Mouse (Mus musculus): ENCODE measurements around the gene Cyp2d34.

Gene Cyp2d34

DNA sequence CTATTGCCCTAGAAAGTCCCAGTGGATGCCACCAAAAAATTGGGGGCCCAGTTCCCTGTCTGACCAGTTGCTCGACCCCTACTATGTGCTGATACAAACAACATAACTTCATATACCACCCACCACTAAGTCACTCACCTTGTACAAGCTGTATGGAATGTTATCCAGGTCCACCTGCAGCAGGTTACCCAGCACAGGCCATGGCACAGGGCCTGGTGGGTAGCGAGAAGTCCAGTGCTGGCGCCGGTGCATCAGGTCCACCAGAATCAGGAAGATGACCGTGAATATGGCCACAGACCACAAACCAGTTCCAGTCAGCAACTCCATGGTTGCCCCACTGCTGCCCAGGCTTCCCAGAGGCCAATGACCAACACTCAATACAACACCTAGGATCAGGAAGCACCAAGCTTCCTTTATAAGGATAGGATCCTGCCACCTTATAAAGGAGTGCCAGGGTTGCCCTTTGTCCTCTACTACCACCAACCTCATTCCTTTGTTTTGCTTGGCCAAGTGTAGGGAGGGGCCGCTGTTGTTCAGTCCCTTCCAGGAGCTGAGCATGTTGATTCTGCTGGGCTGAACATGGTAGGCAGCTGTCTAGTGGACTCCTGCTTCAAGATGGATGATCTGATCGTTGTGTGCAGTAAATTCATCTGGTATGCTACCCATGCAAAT, at the start of gene Cyp2d34:
Gene Cyp2d34 (minus strand): TSS at position 416 of the 672 bp plus-strand sequence.
- no peak for DNase-seq

DNA sequence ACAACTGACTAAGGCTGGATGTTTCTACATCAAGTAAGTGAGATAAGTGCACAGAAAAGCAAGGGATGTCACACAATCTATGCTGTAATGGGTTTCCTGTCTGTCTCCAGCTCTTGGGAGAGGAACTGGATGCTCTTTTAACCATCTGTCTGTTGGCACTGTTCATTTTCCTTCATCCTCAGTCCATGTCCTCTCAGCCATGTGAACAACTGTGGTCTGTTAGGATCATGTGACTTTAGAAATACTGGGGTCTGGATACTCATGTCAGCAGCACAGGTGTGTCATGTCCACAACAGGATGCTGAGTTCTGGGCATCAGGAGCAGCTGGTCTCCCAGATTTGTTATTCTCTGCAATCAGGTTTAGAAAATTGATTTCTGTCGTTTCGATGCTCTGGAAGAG, 35.6 kb upstream of the Cyp2d34 start:
- DNase-seq = no peak

DNA sequence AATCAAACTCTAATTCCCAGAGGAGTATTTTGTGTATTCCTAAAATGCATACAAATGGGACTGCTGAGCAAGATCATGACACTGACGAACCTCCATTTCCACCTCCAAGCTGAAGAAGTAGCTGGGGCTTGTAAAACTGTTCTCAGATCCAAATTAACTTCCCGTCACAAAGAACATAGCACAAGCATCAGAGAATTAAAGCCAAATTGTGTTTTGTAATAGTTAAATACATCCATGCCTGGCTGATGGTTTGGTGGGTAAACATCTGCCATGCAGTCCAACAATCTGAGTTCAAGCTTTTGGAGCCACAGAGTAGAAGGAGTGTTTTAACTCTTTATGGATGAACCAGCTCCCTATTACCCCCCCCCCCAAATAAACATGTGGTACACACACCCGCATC, 23.6 kb upstream of the Cyp2d34 start:
- no peak for DNase-seq

GRCm38 (mm10) chr15:82643771-82644170, 23.0 kb upstream of the Cyp2d34 start:
- no peak for DNase-seq

- no peak for DNase-seq
Measured at GRCm38 (mm10) chr15:82642771-82643170, 22.0 kb upstream of the Cyp2d34 start.

GRCm38 (mm10) chr15:82641921-82642320, 21.2 kb upstream of the Cyp2d34 start:
- DNase-seq = no peak

- DNase-seq = no peak
Measured at GRCm38 (mm10) chr15:82641390-82641789, 20.6 kb upstream of the Cyp2d34 start.

DNA sequence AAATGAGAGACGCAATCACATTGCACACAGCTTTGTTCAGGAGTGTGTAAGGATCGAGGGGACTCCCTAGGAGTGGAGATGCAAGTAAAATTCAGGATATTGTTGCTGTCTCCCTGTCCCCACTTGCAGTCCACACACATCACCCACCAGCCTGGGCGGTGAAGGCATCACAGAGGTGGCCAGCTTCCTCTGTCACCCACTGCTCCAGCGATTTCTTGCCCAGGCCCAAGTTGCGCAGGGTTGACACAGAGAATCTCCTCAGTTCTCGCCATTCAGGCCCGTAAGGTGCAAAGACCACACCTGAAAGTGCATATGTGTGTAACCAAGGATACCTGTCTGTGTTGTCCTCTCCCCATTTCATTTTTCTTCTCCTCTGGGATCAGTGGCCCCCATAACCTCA, 19.5 kb upstream of the Cyp2d34 start:
- DNase-seq = no peak

- DNase-seq = peak; percentile 10 to 31
Measured at GRCm38 (mm10) chr15:82637130-82638075, 16.7 kb upstream of the Cyp2d34 start.

GRCm38 (mm10) chr15:82634976-82635375, 14.2 kb upstream of the Cyp2d34 start:
- peak; percentile 4 to 26 for DNase-seq

- DNase-seq = no peak
Measured at GRCm38 (mm10) chr15:82621993-82622392, 1.2 kb upstream of the Cyp2d34 start.

DNA sequence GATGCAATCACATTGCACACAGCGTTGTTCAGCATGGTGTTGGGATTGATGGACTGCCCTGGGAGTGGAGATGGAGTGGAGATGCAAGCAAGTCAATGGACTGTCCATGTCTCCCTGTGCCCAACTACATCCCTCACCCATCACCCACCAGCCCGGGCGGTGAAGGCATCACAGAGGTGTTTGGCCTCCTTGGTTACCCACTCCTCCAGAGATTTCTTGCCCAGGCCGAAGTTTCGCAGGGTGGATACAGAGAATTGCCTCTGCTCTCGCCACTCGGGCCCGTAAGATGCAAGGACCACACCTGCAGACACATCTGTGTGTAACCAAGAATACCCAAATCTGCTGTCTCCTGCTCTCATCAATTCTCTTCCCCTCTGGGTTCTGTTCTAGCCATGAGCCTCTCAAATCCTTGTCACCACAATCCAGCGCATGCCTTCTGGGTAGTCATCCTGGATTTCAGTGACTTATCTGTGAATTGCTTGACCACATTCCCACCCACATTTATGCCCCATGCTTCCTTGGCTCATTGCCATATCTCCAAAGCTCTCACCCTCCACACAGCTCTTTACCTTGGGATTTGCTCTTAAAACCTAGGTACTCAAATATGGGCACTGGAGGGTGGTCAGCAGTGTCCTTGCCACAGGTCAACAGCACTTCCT, 2.3 kb downstream of the Cyp2d34 start:
- no peak for DNase-seq

DNA sequence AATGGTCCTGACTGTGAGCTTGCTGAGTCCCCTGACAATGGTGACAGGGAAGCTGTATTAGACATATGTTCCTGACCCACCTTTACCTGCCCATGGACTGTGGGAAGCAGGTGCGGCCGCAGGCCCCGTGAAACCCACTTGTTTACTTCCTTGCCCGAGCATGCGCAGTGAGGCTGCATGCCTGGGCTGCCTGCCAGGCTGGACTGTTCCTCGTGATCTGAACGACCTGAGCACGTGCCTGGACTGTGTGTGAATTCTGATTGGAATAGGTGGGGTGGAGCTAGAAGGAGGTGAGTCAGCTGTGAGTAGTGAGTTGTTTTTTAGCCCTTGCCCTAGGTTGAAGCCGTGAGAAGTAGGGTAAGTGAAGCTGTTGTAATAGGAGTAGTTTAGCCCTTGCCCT, 38.1 kb downstream of the Cyp2d34 start:
- peak; percentile 2 to 7 for DNase-seq

DNA sequence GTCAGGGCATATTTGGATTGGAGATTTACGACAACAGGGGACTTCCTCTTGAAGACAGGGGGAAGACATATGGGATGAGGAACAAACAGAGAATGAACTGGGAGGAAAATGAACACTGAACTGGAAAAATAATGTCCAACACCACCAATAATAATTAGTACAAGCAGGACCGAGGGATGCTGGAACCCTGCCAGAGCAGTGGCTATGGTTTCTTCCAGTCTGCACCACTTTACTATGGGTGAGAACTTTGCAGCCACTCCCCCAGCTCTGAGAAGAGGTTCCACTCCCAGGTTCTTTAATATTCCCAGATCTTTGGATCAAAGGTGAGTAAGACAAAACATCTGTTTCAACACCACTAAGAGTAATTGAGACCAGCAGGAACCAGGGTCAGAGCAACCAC, 41.7 kb downstream of the Cyp2d34 start:
- DNase-seq = no peak

- no peak for DNase-seq
Measured at GRCm38 (mm10) chr15:82572856-82573255, 47.9 kb downstream of the Cyp2d34 start.
